Comparison of ENCODE assay signal across 20 mouse cellular contexts in genomic region chr2:72173844-72174243, GRCm38 (mm10).
"Had no signal": no experiment of that assay in that cellular context is flagged by ENCODE, and none has a peak within 500 bp of the region (broad histone marks: within the 10 kb centered on the region; RNA-seq: fewer than 3 reads in every experiment).

No protein-coding gene starts in this region.

- H3K27ac ChIP-seq: intestine, embryonic 15.5 days; kidney, postnatal 0 days; limb, embryonic 10.5 days; limb, embryonic 13.5 days; liver, embryonic 14.5 days; macrophage; midbrain, embryonic 12.5 days; midbrain, embryonic 15.5 days; neural tube, embryonic 12.5 days; neural tube, embryonic 15.5 days; stomach, postnatal 0 days had no signal

- H3K9me3 ChIP-seq: intestine, embryonic 15.5 days; limb, embryonic 10.5 days; limb, embryonic 13.5 days; midbrain, embryonic 12.5 days; midbrain, embryonic 15.5 days; neural tube, embryonic 12.5 days; neural tube, embryonic 15.5 days had no signal

- DNase-seq: kidney, adult 11 months; kidney, postnatal 25 days; right cerebral cortex, adult 18-20 months; right cerebral cortex, postnatal 14 days; right cerebral cortex, postnatal 4 days; thymus, adult 2 months; thymus, postnatal 14 days had no signal

- H3K27me3 ChIP-seq: intestine, embryonic 15.5 days; limb, embryonic 13.5 days; midbrain, embryonic 12.5 days; midbrain, embryonic 15.5 days; neural tube, embryonic 12.5 days; neural tube, embryonic 15.5 days had no signal

- H3K36me3 ChIP-seq: intestine, embryonic 15.5 days; limb, embryonic 10.5 days; limb, embryonic 13.5 days; midbrain, embryonic 12.5 days; midbrain, embryonic 15.5 days; neural tube, embryonic 12.5 days; neural tube, embryonic 15.5 days had no signal

- H3K4me3 ChIP-seq: intestine, embryonic 15.5 days; limb, embryonic 10.5 days; limb, embryonic 13.5 days; midbrain, embryonic 12.5 days; midbrain, embryonic 15.5 days; neural tube, embryonic 12.5 days; neural tube, embryonic 15.5 days had no signal

- H3K9ac ChIP-seq: intestine, embryonic 15.5 days; limb, embryonic 13.5 days; liver, embryonic 14.5 days; lung, embryonic 14.5 days; midbrain, embryonic 12.5 days; midbrain, embryonic 15.5 days; neural tube, embryonic 12.5 days; neural tube, embryonic 15.5 days had no signal

- ATAC-seq: intestine, embryonic 15.5 days; lung, postnatal 0 days; midbrain, embryonic 15.5 days had no signal

- H3K4me2 ChIP-seq: intestine, embryonic 15.5 days; limb, embryonic 13.5 days; lung, embryonic 14.5 days; midbrain, embryonic 12.5 days; midbrain, embryonic 15.5 days; neural tube, embryonic 12.5 days; neural tube, embryonic 15.5 days had no signal
